Mouse (Mus musculus) brain, embryonic 14.5 days (tissue): Measurements from ENCODE around the gene Arhgap22.

Experiments used
- CTCF ChIP-seq: fragments of 200-500 bp; IDR thresholded peaks from 2 replicates; pipeline ENCODE4 v1.5.1; 2012; ENCODE audit warnings: inconsistent platforms, mild to moderate bottlenecking, moderate library complexity, borderline replicate concordance; ENCODE audit not compliant: insufficient read depth, insufficient read length; ENCODE audit errors: extremely low read depth
- POLR2A ChIP-seq: fragments of 200-500 bp; IDR thresholded peaks from 2 replicates; pipeline ENCODE4 v1.6.1; 2012; ENCODE audit warnings: mild to moderate bottlenecking, inconsistent platforms, borderline replicate concordance; ENCODE audit not compliant: poor library complexity, insufficient read depth, insufficient read length, severe bottlenecking; ENCODE audit errors: extremely low read depth

DNA sequence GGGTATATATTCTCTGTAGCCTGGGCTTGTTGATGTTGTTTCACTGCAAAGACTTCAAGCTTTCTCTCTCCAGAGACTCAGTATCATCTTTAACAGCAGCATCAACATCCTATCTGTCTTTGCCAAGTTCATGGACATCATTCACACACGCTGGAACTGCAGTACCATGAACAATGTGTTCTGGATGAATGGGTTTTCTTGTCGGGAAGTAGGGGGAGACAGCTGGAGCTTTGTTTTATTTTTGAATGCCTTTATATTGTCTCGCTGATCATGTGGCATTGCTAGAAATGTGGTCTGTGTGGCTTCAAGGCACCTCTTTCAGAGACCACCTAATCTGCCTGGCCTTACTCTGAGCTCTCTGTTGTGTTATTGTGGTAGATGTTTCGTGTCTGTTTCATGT, 26.6 kb upstream of the Arhgap22 start:
- no peak for TF ChIP-seq POLR2A
- no peak for TF ChIP-seq CTCF
